Mouse (Mus musculus) embryo, embryonic 10.5 days (tissue): ENCODE measurements around the gene Hist1h3b.
"Not testable (repeated sequence)": the region's sequence is repeated elsewhere in the genome, so short reads cannot be mapped to it uniquely, and the experiment has no call there.

Experiments used
- DNase-seq: peaks from one replicate; pipeline ENCODE4 v3.0.0-alpha.2; 2015; ENCODE audit warnings: low spot score

Hist1h3b gene

GRCm38 (mm10) chr13:23752067-23752741 is at the start of gene Hist1h3b:
Gene Hist1h3b (plus strand): TSS chr13:23752267.
- DNase-seq = peak; percentile 99

- not testable (repeated sequence) for DNase-seq
These were observed 49.3 kb upstream of the Hist1h3b start for GRCm38 (mm10) chr13:23702801-23703200.

- DNase-seq = no peak
These were observed 46.2 kb upstream of the Hist1h3b start for GRCm38 (mm10) chr13:23705751-23706356.

GRCm38 (mm10) chr13:23706771-23707170 is 45.3 kb upstream of the Hist1h3b start:
- DNase-seq = no peak

- no peak for DNase-seq
These were observed 44.0 kb upstream of the Hist1h3b start for GRCm38 (mm10) chr13:23708041-23708440.

GRCm38 (mm10) chr13:23708654-23709053 is 43.4 kb upstream of the Hist1h3b start:
- no peak for DNase-seq

GRCm38 (mm10) chr13:23709714-23710373 is 42.2 kb upstream of the Hist1h3b start:
- DNase-seq = no peak

- peak; percentile 64 for DNase-seq
These were observed 41.5 kb upstream of the Hist1h3b start, which contains the start of gene Hfe for GRCm38 (mm10) chr13:23710374-23711089. Gene Hfe (minus strand): TSS chr13:23710854.

GRCm38 (mm10) chr13:23716261-23717042 is 35.6 kb upstream of the Hist1h3b start:
- no peak for DNase-seq

GRCm38 (mm10) chr13:23717176-23717575 is 34.9 kb upstream of the Hist1h3b start:
- no peak for DNase-seq

GRCm38 (mm10) chr13:23717593-23718245 is 34.3 kb upstream of the Hist1h3b start:
- DNase-seq = not testable (repeated sequence)

GRCm38 (mm10) chr13:23724239-23724638 is 27.8 kb upstream of the Hist1h3b start:
- no peak for DNase-seq

GRCm38 (mm10) chr13:23725213-23725612 is 26.9 kb upstream of the Hist1h3b start:
- no peak for DNase-seq

GRCm38 (mm10) chr13:23728472-23729191 is 23.4 kb upstream of the Hist1h3b start:
- DNase-seq = no peak

GRCm38 (mm10) chr13:23729192-23729525 is 22.9 kb upstream of the Hist1h3b start:
- DNase-seq = no peak

- DNase-seq = no peak
These were observed 22.4 kb upstream of the Hist1h3b start for GRCm38 (mm10) chr13:23729706-23730105.

GRCm38 (mm10) chr13:23730479-23730878 is 21.6 kb upstream of the Hist1h3b start:
- DNase-seq = peak; percentile 23

GRCm38 (mm10) chr13:23732156-23732804 is 19.8 kb upstream of the Hist1h3b start:
- DNase-seq = peak; percentile 70

- DNase-seq = no peak
These were observed 15.0 kb upstream of the Hist1h3b start for GRCm38 (mm10) chr13:23737091-23737490.

- DNase-seq = peak; percentile 59
These were observed 14.0 kb upstream of the Hist1h3b start for GRCm38 (mm10) chr13:23738041-23738440.
